Mouse (Mus musculus): ENCODE results near the gene Cdiptos.

Gene Cdiptos

DNA sequence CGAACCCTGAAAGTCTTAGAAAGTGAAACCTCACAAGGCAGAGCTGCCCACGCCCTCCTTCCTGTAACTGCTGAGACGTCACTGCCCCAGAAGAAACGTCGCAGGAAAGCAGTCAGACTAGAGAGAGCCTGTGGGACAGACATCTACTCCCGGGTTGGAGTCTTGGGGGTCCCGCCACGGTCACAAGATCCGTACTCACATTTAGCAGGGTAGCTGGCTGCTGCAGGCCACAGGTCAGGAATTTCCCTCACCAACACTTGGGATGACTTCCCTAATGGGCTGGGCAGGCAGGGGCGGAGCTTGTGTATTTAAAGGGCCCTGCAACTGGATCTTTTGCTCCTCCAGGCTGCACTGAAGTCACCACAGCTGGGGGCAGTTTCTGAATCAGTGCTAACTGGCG lies 38.4 kb upstream of the Cdiptos start, which contains the start of gene Mvp:
Gene Mvp, minus strand, starts transcription at position 302 of the 400 bp plus-strand sequence.
- no peak for DNase-seq (ENCODE audit: low read depth, low spot score)

DNA sequence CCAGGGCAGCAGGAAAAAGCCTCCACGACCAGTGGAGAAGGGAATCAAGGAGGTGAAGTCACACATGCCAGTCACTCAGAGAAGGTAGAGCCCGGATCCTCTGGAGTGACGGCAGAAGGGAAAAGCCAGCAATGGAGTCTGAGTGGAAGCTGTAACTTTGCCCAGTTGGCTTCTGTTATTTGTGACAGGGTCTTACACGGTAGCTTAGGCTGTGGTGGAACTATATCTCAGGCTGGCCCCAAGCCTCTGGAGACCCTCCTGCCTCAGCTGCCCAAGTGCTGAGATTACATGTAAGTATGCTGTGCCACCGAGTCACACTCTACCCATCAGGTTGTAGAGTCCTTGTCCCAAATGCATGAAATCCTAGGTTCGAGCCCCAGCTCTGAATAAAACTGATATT lies 37.5 kb upstream of the Cdiptos start:
- no peak for DNase-seq (ENCODE audit: low read depth, low spot score)

DNA sequence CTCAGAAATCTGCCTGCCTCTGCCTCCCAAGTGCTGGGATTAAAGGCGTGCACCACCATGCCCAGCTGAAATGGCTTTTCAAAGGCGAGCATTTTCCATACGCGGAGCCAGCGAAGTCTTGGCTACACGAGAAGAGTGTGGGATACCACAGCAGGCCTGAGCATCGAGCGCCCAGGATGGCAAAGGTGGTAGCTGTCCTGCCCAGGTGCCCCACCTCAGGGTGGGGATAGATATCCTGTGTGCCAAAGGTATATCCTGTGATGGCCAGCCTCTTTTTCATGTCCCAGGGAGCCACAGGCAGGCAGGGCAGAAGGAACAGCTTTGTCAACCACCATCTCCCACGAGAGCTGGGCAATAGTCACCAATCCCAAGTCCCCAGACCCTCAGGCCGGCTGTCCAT lies 36.9 kb upstream of the Cdiptos start:
- DNase-seq (ENCODE audit: low read depth, low spot score): no peak

DNA sequence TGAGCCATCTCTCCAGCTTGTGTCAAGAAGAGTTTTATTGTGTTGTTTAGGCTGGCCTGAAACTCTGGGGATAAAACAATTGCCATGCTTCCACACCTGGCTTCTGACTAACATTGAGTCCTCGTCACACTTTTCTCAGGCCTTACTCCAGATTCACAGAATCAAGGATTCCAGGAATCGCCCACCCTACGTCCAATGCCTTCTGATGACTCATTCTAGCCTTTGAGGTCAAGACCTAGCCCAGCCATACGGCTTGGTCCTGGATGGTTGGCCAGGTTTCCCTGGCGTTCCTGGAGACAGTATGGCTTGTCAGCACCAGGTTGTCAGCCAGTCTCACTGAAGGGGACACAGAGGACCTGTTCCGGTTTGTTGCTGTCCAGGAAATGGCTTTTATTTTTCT lies 36.5 kb upstream of the Cdiptos start:
- DNase-seq (ENCODE audit: low read depth, low spot score): no peak

DNA sequence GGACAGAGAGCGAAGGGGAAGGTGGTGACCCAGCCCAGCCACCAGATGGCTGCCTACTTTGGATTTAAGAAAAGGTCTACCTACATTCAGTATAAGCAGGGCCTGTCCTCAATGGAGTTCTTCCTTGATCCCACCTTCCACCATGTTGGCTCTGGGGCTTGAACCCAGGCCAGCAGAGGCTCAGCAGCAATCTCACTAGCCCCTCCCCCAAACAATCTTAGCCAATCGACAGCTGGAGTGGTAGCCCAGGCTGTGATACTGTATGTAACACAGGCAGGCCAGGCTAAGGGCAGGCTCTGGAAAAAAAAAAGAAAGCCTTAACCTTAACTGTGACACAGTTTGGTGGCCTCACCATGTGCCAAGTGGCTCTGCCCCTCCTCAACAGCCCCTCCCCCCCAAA lies 35.8 kb upstream of the Cdiptos start:
- no peak for DNase-seq (ENCODE audit: low read depth, low spot score)

DNA sequence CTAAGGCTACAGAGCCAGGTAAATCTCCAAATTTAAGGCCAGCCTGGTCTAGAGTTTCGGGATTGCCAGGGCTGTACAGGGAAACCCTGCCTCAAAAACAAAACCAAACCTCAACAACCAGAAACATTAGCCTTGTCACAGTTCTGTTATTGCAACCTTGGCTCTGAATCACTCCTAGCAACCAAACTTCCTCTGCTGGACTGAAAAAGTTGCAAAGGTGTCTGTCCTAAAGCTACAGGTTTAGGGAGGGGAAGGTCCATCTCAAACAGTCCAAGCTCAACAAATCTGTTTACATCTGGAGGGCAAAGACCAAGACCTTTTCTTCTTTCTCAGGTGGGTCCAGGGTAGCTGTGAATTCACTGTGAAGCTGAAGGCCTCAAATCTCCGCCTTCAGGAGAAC lies 35.2 kb upstream of the Cdiptos start:
- no peak for DNase-seq (ENCODE audit: low read depth, low spot score)

DNA sequence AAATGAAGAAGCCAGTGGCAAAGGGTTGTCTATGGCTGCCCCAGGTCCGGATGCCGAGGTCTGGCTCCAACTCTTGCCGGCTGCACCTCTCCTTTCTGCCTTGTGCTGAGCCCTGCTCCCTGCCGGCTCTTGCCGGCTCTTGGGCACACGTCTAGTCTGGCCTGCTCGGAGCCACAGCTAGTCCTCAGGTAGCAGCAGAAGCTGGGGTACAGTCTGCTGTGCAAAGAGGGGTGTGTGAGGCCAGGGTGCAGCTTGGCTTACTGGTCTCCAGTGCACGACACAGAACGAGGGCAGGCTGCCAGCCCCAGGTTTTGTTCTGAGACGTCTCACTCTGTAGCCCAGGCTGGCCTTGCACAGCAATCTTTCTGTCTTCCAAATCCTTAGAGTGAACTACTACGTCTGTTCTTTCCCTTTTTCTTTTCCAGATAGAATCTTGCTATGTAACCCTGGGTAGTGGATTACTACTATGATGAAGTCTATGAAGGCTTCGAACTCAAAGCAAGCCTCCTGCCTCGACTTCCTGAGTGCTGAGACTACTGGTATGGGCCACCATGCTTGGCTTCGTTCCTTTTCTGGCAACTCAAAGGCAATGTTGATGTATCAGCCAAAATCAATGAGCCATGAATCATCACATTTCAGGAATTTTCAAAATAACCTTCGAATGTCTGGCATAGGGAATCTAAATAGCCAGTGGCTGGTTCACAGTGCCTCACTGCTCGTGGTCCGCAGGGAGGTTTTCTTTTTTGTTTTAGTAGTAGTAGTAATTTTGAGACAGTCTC lies 33.6 kb upstream of the Cdiptos start:
- no peak for DNase-seq (ENCODE audit: low read depth, low spot score)

DNA sequence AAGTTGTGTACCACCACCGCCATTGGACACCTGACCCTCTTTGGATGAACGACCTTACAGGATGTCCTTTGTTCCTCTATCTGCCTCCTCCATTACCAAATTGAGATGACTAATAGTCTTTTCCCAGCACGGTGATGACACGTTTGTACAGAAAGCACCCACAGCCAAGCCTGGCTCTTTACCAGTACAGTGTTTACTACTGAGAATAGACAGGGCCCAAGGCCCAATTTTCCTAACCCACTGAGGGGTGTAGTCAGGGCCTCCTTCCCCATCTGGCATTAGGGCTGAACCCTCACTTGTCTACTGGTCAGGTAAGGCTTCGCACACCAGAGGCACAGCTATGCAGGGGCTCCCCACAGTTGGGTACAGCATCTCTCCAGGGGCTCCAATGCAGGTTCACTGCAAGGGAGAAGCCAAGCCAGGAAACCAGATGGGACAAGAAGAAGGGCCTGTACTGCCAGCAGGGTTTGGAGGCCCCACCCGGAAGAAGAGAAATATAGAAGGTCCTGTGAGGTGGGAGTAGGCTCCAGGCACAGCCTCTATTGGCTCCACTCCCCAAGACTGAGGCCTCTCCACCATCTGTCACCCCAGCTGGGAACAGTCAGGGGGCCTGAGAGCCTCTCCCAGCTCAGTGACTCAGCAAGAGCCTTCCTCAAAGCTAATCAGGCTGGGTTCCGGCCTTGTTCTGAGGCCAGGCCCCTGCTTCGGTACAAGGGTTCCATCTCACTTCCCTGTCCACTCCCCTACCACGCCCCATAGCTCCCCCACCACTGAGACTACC lies 32.5 kb upstream of the Cdiptos start:
- peak; percentile 66 for DNase-seq (ENCODE audit: low read depth, low spot score)

DNA sequence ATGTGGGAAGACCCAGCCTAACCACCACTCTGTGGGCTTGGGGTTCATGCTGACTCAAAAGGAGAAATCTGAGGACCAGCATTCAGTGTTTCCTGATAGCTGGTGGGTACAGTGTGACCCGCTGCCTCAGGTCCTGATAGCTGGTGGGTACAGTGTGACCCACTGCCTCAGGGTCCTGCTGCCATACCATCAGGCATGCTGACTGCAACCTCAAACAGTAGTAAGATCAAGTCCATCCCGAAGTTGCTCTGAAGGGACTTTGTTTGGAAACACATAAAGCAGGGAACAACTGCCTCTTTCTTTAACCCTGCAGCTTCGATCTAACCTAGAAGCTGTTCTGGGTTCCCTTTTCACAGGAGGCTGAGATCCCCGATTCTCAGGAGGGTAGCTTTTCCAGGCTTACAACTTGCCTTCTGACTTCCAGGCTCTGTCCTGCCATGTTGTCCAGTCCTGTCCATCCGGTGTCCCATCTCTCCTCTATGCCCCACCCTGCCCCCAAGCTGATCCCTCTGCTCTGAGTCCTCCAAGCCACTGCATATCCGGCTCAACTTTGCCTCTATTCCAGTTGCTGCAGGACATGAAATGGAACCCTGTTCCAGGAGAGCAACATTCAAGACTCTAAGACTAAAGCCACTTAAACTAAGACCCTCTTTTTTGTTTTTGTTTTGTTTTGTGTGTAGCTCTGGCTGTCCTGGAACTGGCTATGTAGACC lies 31.6 kb upstream of the Cdiptos start:
- no peak for DNase-seq (ENCODE audit: low read depth, low spot score)

DNA sequence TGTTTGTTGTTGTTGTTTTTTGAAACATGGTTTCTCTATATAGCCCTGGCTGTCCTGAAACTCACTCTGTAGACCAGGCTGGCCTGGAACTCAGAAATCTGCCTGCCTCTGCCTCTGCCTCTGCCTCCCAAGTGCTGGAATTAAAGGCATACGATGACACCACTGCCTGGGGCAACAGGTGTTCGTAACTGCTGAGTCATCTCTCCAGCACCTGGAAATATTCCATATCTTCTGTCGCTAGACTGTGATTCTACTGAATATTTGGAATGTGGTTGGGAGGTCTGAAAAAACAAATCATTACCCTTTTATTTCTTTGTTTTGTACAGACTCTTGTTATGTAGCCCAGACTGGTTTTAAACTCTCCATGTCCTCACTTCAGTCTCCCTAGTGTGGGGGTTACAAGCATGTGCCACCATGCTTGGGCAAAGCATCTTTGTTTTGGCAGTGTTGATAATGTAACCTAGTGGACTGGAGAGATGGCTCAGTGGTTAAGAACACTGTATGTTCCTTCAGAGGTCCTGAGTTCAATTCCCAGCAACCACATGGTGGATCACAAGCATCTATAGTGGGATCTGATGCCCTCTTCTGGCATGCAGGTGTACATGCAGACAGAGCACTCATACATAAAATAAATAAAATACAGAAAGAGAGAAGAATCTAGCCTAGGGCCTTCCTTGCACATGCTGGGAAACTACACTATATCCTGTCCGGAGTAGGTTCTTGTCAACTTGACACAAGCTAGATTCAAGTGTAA lies 28.4 kb upstream of the Cdiptos start:
- DNase-seq (ENCODE audit: low read depth, low spot score): no peak

DNA sequence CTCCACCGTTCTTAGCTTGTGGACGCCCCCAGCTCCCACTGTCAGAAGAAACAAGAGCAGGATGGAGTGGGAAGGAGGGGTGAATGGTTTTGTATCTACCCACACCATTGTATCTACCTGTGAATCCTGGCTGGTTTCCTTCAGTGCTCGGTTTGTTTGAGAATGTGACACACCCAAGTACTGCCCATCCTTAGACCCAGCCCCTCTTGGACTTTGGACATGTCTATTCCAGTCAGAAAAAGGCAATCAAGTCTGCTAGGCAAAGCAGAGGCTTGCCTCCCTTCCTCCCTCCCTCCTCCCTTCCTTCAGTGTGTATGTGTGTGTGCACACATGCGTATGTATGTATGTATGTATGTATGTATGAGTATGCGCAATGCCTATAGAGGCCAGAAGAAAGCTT lies 27.7 kb upstream of the Cdiptos start:
- no peak for DNase-seq (ENCODE audit: low read depth, low spot score)

DNA sequence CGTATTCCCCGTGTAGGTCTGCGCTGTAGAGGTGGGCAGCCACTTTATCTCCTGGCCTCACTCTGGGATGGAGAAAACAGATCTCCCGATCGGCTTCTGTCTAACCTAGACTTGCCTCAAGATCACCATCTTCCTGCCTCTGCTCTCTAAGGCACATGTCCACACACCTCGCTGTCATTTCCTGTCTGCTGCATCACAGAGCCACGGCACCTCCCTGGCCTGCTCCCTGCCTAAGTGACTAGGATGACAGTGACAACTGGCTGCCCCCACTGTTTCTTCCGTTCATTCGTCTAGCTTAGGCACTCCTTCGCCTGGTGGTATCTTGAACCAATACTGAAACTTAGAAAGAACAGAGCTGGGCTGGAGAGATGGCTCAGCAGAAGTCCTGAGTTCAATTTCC lies 23.7 kb upstream of the Cdiptos start:
- no peak for DNase-seq (ENCODE audit: low read depth, low spot score)

DNA sequence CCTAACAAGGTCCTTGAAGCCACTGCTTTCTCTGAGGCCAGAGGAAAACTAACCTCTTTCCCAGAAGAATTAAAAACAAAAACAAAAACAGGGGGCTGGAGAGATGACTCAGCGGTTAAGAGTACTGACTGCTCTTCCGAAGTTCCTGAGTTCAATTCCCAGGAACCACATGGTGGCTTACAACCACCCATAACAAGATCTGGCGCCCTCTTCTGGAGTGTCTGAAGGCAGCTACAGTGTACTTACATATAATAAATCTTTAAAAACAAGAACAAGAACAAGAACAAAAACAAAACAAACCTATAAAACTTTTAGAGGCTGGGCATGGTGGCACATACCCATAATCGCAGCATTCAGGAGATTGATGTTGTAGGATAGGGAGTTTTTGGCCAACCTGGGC lies 20.6 kb upstream of the Cdiptos start:
- DNase-seq (ENCODE audit: low read depth, low spot score): no peak

DNA sequence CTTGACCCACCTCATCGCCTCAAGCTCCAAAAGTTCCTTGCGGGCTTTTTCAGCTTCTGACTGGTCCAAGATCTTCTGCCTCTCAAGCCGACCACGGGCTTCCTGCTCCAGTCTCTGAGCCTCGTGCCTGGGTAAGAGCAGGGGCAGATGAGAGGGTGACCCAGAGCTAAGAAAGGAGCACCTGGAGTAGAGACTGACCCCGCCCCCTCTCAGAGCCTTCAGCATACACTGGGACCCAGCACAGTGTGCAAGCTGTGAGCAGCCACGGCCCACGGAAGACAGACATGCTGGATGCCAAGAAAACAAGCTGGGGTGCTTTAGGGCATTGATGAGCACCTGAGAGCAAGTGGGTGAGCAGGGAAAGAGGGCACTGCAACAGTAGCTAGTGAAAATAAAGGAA lies 12.9 kb upstream of the Cdiptos start:
- DNase-seq (ENCODE audit: low read depth, low spot score): no peak

DNA sequence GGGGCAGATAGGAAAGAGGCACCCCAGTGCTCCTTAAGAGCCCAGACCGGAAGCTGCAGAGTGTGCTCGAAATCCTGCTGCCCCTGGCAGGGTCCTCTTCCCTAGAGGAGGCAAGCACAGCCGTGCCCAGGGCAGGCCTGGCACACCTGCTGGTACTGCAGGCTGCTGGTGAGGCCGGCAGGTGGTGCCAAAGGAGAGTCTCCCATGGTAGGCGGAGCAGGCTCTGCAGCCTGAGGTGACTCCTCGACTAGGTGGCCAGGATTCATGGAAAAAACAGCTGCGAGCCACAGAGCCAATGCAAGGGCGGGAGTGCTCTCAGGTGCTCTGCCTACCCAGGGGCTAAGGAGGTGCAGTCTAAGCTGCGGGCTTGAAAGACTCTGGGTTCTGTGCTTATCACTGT lies 10.4 kb upstream of the Cdiptos start:
- DNase-seq (ENCODE audit: low read depth, low spot score): no peak

DNA sequence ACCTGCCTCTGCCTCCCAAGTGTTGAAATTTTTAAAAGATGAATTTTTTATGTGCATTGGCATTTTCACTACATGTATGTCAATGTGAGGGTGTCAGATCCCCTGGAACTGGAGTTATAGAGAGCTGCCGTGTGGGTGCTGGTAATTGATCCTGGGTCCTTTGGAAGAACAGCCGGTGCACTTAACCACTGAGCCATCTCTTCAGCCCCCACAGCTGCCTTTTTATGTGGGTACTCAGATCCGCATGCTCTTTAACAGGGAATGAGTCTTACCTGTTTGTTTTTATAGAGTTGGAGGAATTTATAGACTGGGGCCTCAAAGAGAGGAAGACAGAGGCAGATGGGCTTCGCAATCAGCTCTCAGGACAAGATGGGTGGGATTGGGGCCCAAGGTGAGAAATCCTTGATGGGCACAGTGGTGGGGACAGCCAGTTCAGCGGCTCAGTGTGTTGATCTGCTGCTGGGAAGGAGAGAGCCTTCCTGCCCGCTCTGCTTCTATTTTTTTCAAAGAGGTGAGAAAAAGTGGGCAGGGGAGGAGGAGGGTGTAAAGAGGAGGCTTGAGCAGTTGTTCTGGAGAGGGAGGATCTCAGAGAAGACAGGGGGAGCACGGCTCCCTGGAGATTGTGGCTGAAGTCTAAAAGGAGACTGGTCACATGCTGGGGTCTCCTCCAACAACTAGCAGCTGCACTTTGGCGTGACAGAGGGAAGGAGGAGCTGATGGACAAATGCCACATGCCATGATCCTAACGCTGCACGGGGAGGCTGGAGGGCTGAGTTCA lies 9.0 kb upstream of the Cdiptos start:
- no peak for DNase-seq (ENCODE audit: low read depth, low spot score)

DNA sequence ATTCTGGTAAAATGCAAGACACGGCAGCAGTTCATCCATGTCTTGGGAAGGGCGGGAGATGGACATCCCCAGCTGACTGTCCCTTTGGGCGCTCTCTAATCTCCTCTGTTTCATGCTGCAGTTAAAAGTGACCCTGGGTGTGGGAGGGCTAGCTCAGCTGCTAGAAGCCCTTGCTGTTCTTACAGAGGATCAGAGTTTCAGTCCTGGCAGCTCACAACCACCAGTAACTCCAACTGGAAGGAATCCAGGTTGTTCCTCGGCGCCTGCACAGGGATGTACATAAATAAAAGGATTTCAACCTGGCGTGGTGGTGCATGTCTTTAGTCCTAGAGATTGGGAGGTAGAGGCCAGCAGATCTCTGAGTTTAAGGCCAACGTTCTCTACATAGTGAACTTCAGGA lies 7.2 kb upstream of the Cdiptos start:
- no peak for DNase-seq (ENCODE audit: low read depth, low spot score)

DNA sequence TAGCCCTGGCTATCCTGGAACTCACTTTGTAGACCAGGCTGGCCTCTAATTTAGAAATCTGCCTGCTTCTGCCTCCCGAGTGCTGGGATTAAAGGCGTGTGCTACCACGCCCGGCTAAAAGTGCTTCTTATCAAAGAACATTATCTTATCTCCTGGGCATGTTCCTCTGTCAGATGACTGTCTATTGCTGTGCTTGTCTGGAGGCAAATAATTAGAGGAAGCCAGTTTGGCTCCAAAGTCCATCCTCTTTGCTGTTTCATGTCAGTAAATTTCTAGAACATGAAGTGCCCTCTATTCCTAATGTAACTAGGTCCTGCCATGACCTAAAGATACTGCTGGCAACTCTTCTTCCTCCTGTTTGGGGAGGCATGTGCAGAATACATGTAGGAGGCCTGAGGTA lies 6.2 kb upstream of the Cdiptos start:
- no peak for DNase-seq (ENCODE audit: low read depth, low spot score)

DNA sequence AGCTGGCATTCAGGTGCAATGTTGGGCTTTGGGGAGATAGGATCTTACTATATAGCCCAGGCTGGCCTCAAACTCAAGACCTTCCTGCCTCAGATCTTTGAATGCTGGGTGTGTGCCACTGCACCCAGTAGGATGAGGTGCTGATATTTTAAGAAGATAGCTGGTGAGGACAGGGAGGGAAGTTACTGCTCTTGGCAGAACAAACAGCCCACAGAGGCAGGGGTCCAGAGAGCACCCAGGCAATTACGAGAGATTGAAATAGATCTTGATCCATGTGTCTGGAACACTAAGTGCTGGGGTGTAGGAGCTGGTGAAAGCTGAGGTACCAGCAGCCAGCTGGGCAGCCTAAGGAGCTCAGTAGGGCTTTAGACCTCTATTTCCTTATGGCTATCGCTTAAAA lies 5.7 kb upstream of the Cdiptos start:
- no peak for DNase-seq (ENCODE audit: low read depth, low spot score)

DNA sequence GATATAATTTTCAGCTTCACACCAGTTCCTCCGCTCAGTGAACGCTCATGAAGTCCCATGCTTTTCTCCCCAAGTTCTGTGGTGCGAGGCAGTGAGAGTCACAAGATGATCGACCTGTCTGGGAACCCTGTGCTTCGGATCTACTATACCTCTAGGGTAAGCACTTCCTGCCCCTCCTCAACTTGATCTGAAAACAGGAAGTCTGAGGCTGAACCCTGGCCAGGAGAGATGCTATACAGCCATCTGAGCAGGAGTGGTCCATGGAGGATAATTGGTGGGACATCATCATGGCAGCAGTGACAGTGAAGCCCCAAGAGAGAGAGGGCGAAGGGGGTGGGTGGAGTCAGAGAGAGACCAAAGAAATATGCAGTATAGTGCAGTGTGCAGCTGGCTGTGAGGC lies 2.9 kb upstream of the Cdiptos start:
- DNase-seq (ENCODE audit: low read depth, low spot score): no peak

DNA sequence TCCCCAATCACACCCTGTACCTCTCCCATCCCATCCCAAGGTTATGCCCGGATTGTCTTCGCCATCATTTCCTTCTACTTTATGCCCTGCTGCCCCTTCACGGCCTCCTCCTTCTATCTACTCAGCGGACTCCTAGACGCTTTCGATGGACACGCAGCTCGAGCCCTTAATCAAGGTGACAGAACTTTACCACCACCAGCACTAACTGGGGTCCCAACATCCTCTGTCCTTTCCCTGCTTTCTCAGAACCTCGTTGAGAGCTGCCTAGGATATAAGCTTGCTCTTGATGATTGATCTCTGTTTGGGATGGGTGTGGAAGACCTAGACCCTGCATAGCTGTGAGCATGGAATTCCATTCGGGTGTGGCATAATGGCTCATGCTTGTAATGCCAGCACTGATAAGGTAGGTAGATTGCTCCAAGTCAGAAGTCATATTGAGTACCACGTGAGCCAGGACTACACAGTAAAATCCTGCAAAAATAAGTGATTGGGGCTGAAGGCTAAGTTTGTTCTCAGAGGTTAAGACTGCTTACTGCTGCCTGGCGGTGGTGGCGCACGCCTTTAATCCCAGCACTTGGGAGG lies 1.1 kb upstream of the Cdiptos start:
- DNase-seq (ENCODE audit: low read depth, low spot score): peak; percentile 40
